Comparison of ENCODE assay signal across 12 mouse cellular contexts in the genomic region with DNA sequence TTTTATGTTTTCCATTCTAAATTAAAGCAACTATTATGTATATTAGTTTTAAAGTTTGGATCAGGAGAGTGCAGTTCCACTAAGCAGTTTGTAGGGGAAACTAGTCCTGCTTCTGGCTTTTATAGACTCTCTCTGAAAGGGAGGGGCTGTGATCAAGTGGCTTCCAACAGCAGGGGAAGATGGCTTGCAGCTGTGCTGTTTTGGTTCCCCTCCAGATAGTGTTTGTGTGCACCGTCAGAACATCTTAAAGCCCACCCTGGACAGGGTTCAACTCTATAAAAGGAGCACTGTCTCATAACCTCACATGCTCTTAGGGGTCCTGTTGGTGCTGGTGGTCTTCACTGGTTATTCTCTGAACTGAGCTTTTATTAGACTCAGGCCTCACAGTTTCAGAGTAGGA.
DNase-seq lines count a peak whose midpoint lies in the region; ATAC-seq lines count a peak whose summit lies in the region.
"Had no signal": no experiment of that assay in that cellular context is flagged by ENCODE, and none has a peak within 500 bp of the region (broad histone marks: within the 10 kb centered on the region; RNA-seq: fewer than 3 reads in every experiment).

No protein-coding gene starts in this region.

- WGBS in limb, embryonic 15.5 days: 8% methylated on average over 1 of the region's 1 CpGs

- H3K36me3 ChIP-seq in limb, embryonic 15.5 days: no peaks in the 10 kb centered on the region
- H3K36me3 ChIP-seq: neural tube, embryonic 12.5 days had no signal

- DNase-seq in heart, adult 11 months: peak; percentile 94
- DNase-seq in heart, adult 8-10 months (ENCODE audit: low spot score): no peak
- peak; percentile 36 to 66 for DNase-seq in heart, postnatal 14 days
- DNase-seq in left cerebral cortex, adult 9 months (ENCODE audit: low spot score in 2 of 2): no peak
- DNase-seq in embryo, embryonic 10 days (ENCODE audit: low spot score): no peak
- no peak for DNase-seq in c-Kit-positive CD71-positive TER-119-positive erythroid progenitor cells, embryonic 14.5 days (ENCODE audit: low spot score)
- DNase-seq: cerebellum, adult 11 months; liver, postnatal 0 days had no signal

- H3K27ac ChIP-seq in brown adipose tissue, adult 24 weeks (replicated peaks; ENCODE audit: low read depth, low read length): peak overlapping the region; percentile 34; the same call in 1 of the 2 replicates
- peak overlapping the region; percentile 60 for H3K27ac ChIP-seq in limb, embryonic 15.5 days
- H3K27ac ChIP-seq: forebrain, embryonic 13.5 days; neural tube, embryonic 12.5 days had no signal

- H3K27me3 ChIP-seq in limb, embryonic 15.5 days: no peaks in the 10 kb centered on the region
- H3K27me3 ChIP-seq: forebrain, embryonic 13.5 days; neural tube, embryonic 12.5 days had no signal

- H3K4me3 ChIP-seq in brown adipose tissue, adult 24 weeks (ENCODE audit: insufficient read depth, low read depth, low read length): no peak overlapping the region
- no peak overlapping the region for H3K4me3 ChIP-seq in limb, embryonic 15.5 days
- H3K4me3 ChIP-seq: forebrain, embryonic 13.5 days; neural tube, embryonic 12.5 days had no signal

- H3K9me3 ChIP-seq in limb, embryonic 15.5 days: no peaks in the 10 kb centered on the region
- H3K9me3 ChIP-seq: forebrain, embryonic 13.5 days; neural tube, embryonic 12.5 days had no signal

- peaks cover 12% of the 10 kb centered on the region for H3K4me1 ChIP-seq in brown adipose tissue, adult 24 weeks (ENCODE audit: control insufficient read depth, insufficient read depth, insufficient read length, low read length)
- H3K4me1 ChIP-seq in limb, embryonic 15.5 days: peaks cover 36% of the 10 kb centered on the region
- H3K4me1 ChIP-seq: forebrain, embryonic 13.5 days had no signal

- no peak overlapping the region for H3K9ac ChIP-seq in limb, embryonic 15.5 days
- H3K9ac ChIP-seq: forebrain, embryonic 13.5 days; liver, postnatal 0 days; neural tube, embryonic 12.5 days had no signal

- peak; percentile 75; the same call in 1 of the 2 replicates for ATAC-seq in limb, embryonic 15.5 days (ENCODE audit: insufficient number of reproducible peaks, low FRiP score, low TSS enrichment, low read depth)
- ATAC-seq: forebrain, embryonic 13.5 days had no signal

- intact Hi-C loops in heart, postnatal 14 days (cut with DNase I): no loop called here

- no peak overlapping the region for H3K4me2 ChIP-seq in limb, embryonic 15.5 days
- H3K4me2 ChIP-seq: forebrain, embryonic 13.5 days; neural tube, embryonic 12.5 days had no signal

Comparison
In these comparisons a context has a peak if more than half of its experiments do, and no peak if none do; other contexts are left out.
1. DNase-seq: peak in heart, adult 11 months (single experiment) and heart, postnatal 14 days (2 of 2); none in heart, adult 8-10 months (single experiment), left cerebral cortex, adult 9 months (0 of 2), embryo, embryonic 10 days (single experiment) and c-Kit-positive CD71-positive TER-119-positive erythroid progenitor cells, embryonic 14.5 days (single experiment).